Mouse (Mus musculus) bone marrow, adult 2 months (tissue): Measurements from ENCODE around the gene Bcam. TPM values are rescaled to one million over a fixed set of nuclear protein-coding genes. Genes with fewer than 3 reads are reported as not detected.

Experiments
- H3K27ac ChIP-seq: fragments of 200-500 bp; 2 replicates; pipeline ENCODE4 v1.5.1; 2012; ENCODE audit warnings: low read depth, mild to moderate bottlenecking, control low read depth, inconsistent platforms, low read length; ENCODE audit not compliant: control insufficient read depth, poor library complexity, insufficient read depth
- H3K4me1 ChIP-seq: fragments of 200-500 bp; 2 replicates; pipeline ENCODE4 v1.6.1; 2011; ENCODE audit warnings: low read length; ENCODE audit not compliant: control insufficient read depth, insufficient read depth
- H3K4me3 ChIP-seq: fragments of 200-500 bp; replicated peaks from 2 replicates; pipeline ENCODE3; 2011; ENCODE audit warnings: mild to moderate bottlenecking, low read depth, low read length, control low read depth; ENCODE audit not compliant: control insufficient read depth
- CTCF ChIP-seq: fragments of 200-500 bp; IDR thresholded peaks from 2 replicates; pipeline ENCODE4 v1.5.1; 2011; ENCODE audit warnings: low read length, control low read depth; ENCODE audit not compliant: control insufficient read depth, insufficient read depth
- POLR2A ChIP-seq: fragments of 200-500 bp; IDR thresholded peaks from 2 replicates; pipeline ENCODE4 v1.6.1; 2011; ENCODE audit warnings: low read depth, mild to moderate bottlenecking, control low read depth, low read length, borderline replicate concordance; ENCODE audit not compliant: control insufficient read depth
- WGBS: fragments of 180-500 bp; shearing (Covaris S2); methylation state at CpG from one replicate; pipeline ENCODE4 v1.1.7; 2018; 5-methylcytosine and 5-hydroxymethylcytosine counted together
- polyA plus RNA-seq: library from polyadenylated mRNA; stranded (reverse); fragments of >200 nt; gene quantifications from 2 replicates; pipeline ENCODE4 v1.2.4, GENCODE M21; 2011; ENCODE audit warnings: low replicate concordance; ENCODE audit not compliant: missing spikeins, insufficient read depth, insufficient read length

Gene Bcam
- polyA plus RNA-seq, 1 experiment: 4.5 TPM

GRCm38 (mm10) chr7:19813161-19813560, 42.3 kb upstream of the Bcam start:
- 75% methylated on average over 4 of the region's 4 CpGs for WGBS
- Histone ChIP-seq H3K4me1 (peaks cover 2% of the 10 kb centered on the region; the same call in 1 of the 2 replicates), H3K4me3 (no peak overlapping the region), H3K27ac (no peak overlapping the region)
- TF ChIP-seq CTCF (no peak), POLR2A (no peak)

GRCm38 (mm10) chr7:19811114-19811513, 40.3 kb upstream of the Bcam start:
- Histone ChIP-seq H3K4me3 (no peak overlapping the region), H3K4me1 (peaks cover 4% of the 10 kb centered on the region), H3K27ac (no peak overlapping the region; the same call in 1 of the 2 replicates)
- 81% methylated on average over 22 of the region's 22 CpGs for WGBS
- no peak for TF ChIP-seq CTCF

GRCm38 (mm10) chr7:19809369-19809768, 38.6 kb upstream of the Bcam start:
- TF ChIP-seq POLR2A (no peak), CTCF (no peak)
- Histone ChIP-seq H3K4me1 (peaks cover 4% of the 10 kb centered on the region), H3K4me3 (no peak overlapping the region), H3K27ac (no peak overlapping the region)
- 92% methylated on average over 27 of the region's 27 CpGs for WGBS

GRCm38 (mm10) chr7:19806356-19806969, 35.6 kb upstream of the Bcam start:
- no peak for TF ChIP-seq POLR2A
- no peak for TF ChIP-seq CTCF
- no peak overlapping the region for H3K4me3 ChIP-seq
- WGBS: 80% methylated on average over 8 of the region's 8 CpGs
- peak overlapping the region; percentile 37; the same call in 1 of the 2 replicates for H3K27ac ChIP-seq
- H3K4me1 ChIP-seq: peaks cover 2% of the 10 kb centered on the region

- WGBS: 22% methylated on average over 7 of the region's 7 CpGs
- H3K4me1 ChIP-seq: peaks cover 2% of the 10 kb centered on the region
- TF ChIP-seq POLR2A: no peak
- TF ChIP-seq CTCF: peak; percentile 95
- no peak overlapping the region for H3K27ac ChIP-seq
- no peak overlapping the region for H3K4me3 ChIP-seq
Measured at GRCm38 (mm10) chr7:19802995-19803394, 32.2 kb upstream of the Bcam start.

GRCm38 (mm10) chr7:19800764-19801163, 29.9 kb upstream of the Bcam start:
- H3K27ac ChIP-seq: no peak overlapping the region
- TF ChIP-seq POLR2A: no peak
- peak; percentile 72 for TF ChIP-seq CTCF
- 49% methylated on average over 2 of the region's 2 CpGs for WGBS
- no peak overlapping the region for H3K4me3 ChIP-seq
- H3K4me1 ChIP-seq: no peaks in the 10 kb centered on the region

- Histone ChIP-seq H3K4me1 (no peaks in the 10 kb centered on the region; the same call in 1 of the 2 replicates), H3K4me3 (no peak within 1 kb of the TSS), H3K27ac (no peak within 1 kb of the TSS; the same call in 1 of the 2 replicates)
- peak; percentile 88 for TF ChIP-seq CTCF
- TF ChIP-seq POLR2A: no peak; the same call in 1 of the 2 replicates
- WGBS: 9% methylated on average over 32 of the region's 32 CpGs
Measured at GRCm38 (mm10) chr7:19796697-19797588, 26.1 kb upstream of the Bcam start, which contains the start of gene Cblc. Gene Cblc (minus strand): TSS chr7:19796809.

GRCm38 (mm10) chr7:19796254-19796653, 25.4 kb upstream of the Bcam start:
- 50% methylated on average over 18 of the region's 18 CpGs for WGBS
- Histone ChIP-seq H3K4me1 (no peaks in the 10 kb centered on the region; the same call in 1 of the 2 replicates), H3K4me3 (no peak overlapping the region), H3K27ac (no peak overlapping the region; the same call in 1 of the 2 replicates)
- TF ChIP-seq CTCF (no peak), POLR2A (no peak)
